Mouse (Mus musculus) stomach, postnatal 0 days (tissue): ENCODE results near the gene Snrnp70. TPM values are rescaled to one million over a fixed set of nuclear protein-coding genes. Genes with fewer than 3 reads are reported as not detected.

Source experiments
- ATAC-seq: fragments of 200-750 bp; cut with Nextera tagmentation; 2 replicates; pipeline ENCODE4 v1.8.0; 2017; ENCODE audit not compliant: low FRiP score, low TSS enrichment
- DNase-seq: peaks from one replicate; pipeline ENCODE4 v3.0.0-alpha.2; 2016; ENCODE audit warnings: low spot score
- H3K27ac ChIP-seq: fragments of 300-500 bp; sonication (generic); replicated peaks from 2 replicates; pipeline ENCODE4 v1.5.1; 2014; ENCODE audit warnings: mild to moderate bottlenecking, control low read depth
- H3K27me3 ChIP-seq: fragments of 300-500 bp; sonication (generic); 2 replicates; pipeline ENCODE4 v1.6.1; 2014; ENCODE audit warnings: low read length; ENCODE audit not compliant: control insufficient read depth, insufficient read depth
- H3K36me3 ChIP-seq: fragments of 300-500 bp; sonication (generic); 2 replicates; pipeline ENCODE4 v1.6.1; 2014; ENCODE audit warnings: low read length, mixed read lengths; ENCODE audit not compliant: control insufficient read depth, insufficient read depth
- H3K4me1 ChIP-seq: fragments of 300-500 bp; sonication (generic); replicated peaks from 2 replicates; pipeline ENCODE4 v1.6.1; 2014; ENCODE audit warnings: antibody characterized with exemption; ENCODE audit not compliant: control insufficient read depth, insufficient read depth
- H3K4me2 ChIP-seq: fragments of 300-500 bp; sonication (generic); replicated peaks from 2 replicates; pipeline ENCODE4 v1.6.1; 2014; ENCODE audit warnings: low read depth, mild to moderate bottlenecking, control low read depth, moderate library complexity
- H3K4me3 ChIP-seq: fragments of 300-500 bp; sonication (generic); 2 replicates; pipeline ENCODE4 v1.5.1; 2014; ENCODE audit warnings: low read depth, low read length, control low read depth
- H3K9ac ChIP-seq: fragments of 300-500 bp; sonication (generic); 2 replicates; pipeline ENCODE4 v1.6.1; 2014; ENCODE audit warnings: mild to moderate bottlenecking, low read length, control low read depth, mixed read lengths
- H3K9me3 ChIP-seq: fragments of 300-500 bp; sonication (generic); 2 replicates; pipeline ENCODE4 v1.6.1; 2016; ENCODE audit warnings: low read length; ENCODE audit not compliant: control insufficient read depth
- CTCF ChIP-seq: IDR thresholded peaks from 2 replicates; pipeline ENCODE4 v1.5.1; 2016; ENCODE audit warnings: antibody characterized with exemption, low read depth, mild to moderate bottlenecking, moderate library complexity
- EP300 ChIP-seq: optimal IDR thresholded peaks from 2 replicates; pipeline ENCODE3; 2016; ENCODE audit warnings: antibody characterized with exemption
- WGBS: fragments of 180-500 bp; shearing (Covaris S2); extraction: QIAGEN DNeasy Blood & Tissue Kit; methylation state at CpG from one replicate; pipeline ENCODE4 v1.1.7; 2014; 5-methylcytosine and 5-hydroxymethylcytosine counted together
- polyA plus RNA-seq: library from polyadenylated mRNA; unstranded; fragments of >200 nt; fragmentation: Nextera tagmentation; extraction: Ambion mirVana; gene quantifications from 2 replicates; pipeline ENCODE4 v1.2.1, GENCODE M21; 2015

The Snrnp70 gene
- polyA plus RNA-seq, 1 experiment from 2014 or later = 78.8 TPM

GRCm38 (mm10) chr7:45419859-45420614, 24.5 kb upstream of the Snrnp70 start:
- TF ChIP-seq EP300 (no peak), CTCF (no peak)

GRCm38 (mm10) chr7:45417962-45418492, 22.5 kb upstream of the Snrnp70 start:
- DNase-seq (no peak), ATAC-seq (no peak)
- TF ChIP-seq EP300 = no peak
- TF ChIP-seq CTCF = no peak
- Histone ChIP-seq H3K27ac (no peak overlapping the region), H3K4me1 (no peaks in the 10 kb centered on the region), H3K9ac (no peak overlapping the region), H3K4me2 (no peak overlapping the region), H3K36me3 (peaks cover 15% of the 10 kb centered on the region), H3K4me3 (no peak overlapping the region), H3K27me3 (no peaks in the 10 kb centered on the region), H3K9me3 (no peaks in the 10 kb centered on the region)
- WGBS = 7% methylated on average over 13 of the region's 13 CpGs

More at GRCm38 (mm10) chr7:45419859-45420614, 24.5 kb upstream of the Snrnp70 start:
- Histone ChIP-seq H3K27ac (no peak overlapping the region), H3K4me1 (no peaks in the 10 kb centered on the region), H3K4me3 (no peak overlapping the region), H3K9ac (no peak overlapping the region), H3K27me3 (no peaks in the 10 kb centered on the region), H3K36me3 (peaks cover 26% of the 10 kb centered on the region), H3K9me3 (no peaks in the 10 kb centered on the region), H3K4me2 (no peak overlapping the region)
- no peak for ATAC-seq
- peak; percentile 35 for DNase-seq
- 16% methylated on average over 26 of the region's 27 CpGs for WGBS

- H3K4me2 ChIP-seq = peak overlapping the region; percentile 29
- no peaks in the 10 kb centered on the region for H3K9me3 ChIP-seq
- no peaks in the 10 kb centered on the region for H3K4me1 ChIP-seq
- DNase-seq (peak; percentile 56), ATAC-seq (no peak)
- 0 out of 2 replicates have a peak overlapping the region, but pooled peaks have one; percentile 6 for H3K4me3 ChIP-seq
- no peak overlapping the region for H3K9ac ChIP-seq
- 26% methylated on average over 37 of the region's 37 CpGs for WGBS
- no peak for TF ChIP-seq CTCF
- TF ChIP-seq EP300 = no peak
- no peaks in the 10 kb centered on the region for H3K27me3 ChIP-seq
- H3K36me3 ChIP-seq = no peaks in the 10 kb centered on the region
- H3K27ac ChIP-seq = no peak overlapping the region
Measured at GRCm38 (mm10) chr7:45415636-45416035, 20.1 kb upstream of the Snrnp70 start.

- H3K27ac ChIP-seq = no peak overlapping the region
- no peak overlapping the region for H3K4me2 ChIP-seq
- no peaks in the 10 kb centered on the region for H3K27me3 ChIP-seq
- H3K9ac ChIP-seq = no peak overlapping the region
- DNase-seq (no peak), ATAC-seq (no peak)
- 57% methylated on average over 12 of the region's 12 CpGs for WGBS
- H3K4me1 ChIP-seq = no peaks in the 10 kb centered on the region
- no peaks in the 10 kb centered on the region for H3K9me3 ChIP-seq
- H3K36me3 ChIP-seq = no peaks in the 10 kb centered on the region
- H3K4me3 ChIP-seq = no peak overlapping the region
- TF ChIP-seq EP300 = no peak
Measured at GRCm38 (mm10) chr7:45414740-45415224, 19.2 kb upstream of the Snrnp70 start.

GRCm38 (mm10) chr7:45413864-45414739, 18.6 kb upstream of the Snrnp70 start:
- peak overlapping the region; percentile 30 for H3K27ac ChIP-seq
- WGBS = 3% methylated on average over 25 of the region's 27 CpGs

More at GRCm38 (mm10) chr7:45413864-45414739, 18.6 kb upstream of the Snrnp70 start:
- DNase-seq (peak; percentile 43), ATAC-seq (peak; percentile 36; the same call in 1 of the 2 replicates)
- TF ChIP-seq EP300 (no peak), CTCF (no peak)
- H3K4me2 ChIP-seq = peak overlapping the region; percentile 95
- no peaks in the 10 kb centered on the region for H3K4me1 ChIP-seq
- H3K9me3 ChIP-seq = no peaks in the 10 kb centered on the region
- H3K27me3 ChIP-seq = no peaks in the 10 kb centered on the region
- H3K4me3 ChIP-seq = peak overlapping the region; percentile 54
- no peaks in the 10 kb centered on the region for H3K36me3 ChIP-seq
- H3K9ac ChIP-seq = peak overlapping the region; percentile 54
